Mouse (Mus musculus) common myeloid progenitor, adult 5-6 weeks (primary cell): Measurements from ENCODE around the gene Rsg1. TPM values are rescaled to one million over a fixed set of nuclear protein-coding genes. Genes with fewer than 3 reads are reported as not detected.

Experiments used
- ATAC-seq: replicated peaks from 2 replicates; pipeline ENCODE4 v1.8.0; 2016; ENCODE audit warnings: low read depth, mild to moderate bottlenecking, moderate TSS enrichment, inconsistent platforms; ENCODE audit not compliant: poor library complexity, severe bottlenecking
- total RNA-seq: library from RNA; stranded (forward); fragments of 200-1000, 187-1606 nt; gene quantifications from 2 replicates; pipeline ENCODE4 v1.2.3, GENCODE M21; 2017

Gene Rsg1
- total RNA-seq, 1 experiment from 2014 or later = 6.1 TPM

DNA sequence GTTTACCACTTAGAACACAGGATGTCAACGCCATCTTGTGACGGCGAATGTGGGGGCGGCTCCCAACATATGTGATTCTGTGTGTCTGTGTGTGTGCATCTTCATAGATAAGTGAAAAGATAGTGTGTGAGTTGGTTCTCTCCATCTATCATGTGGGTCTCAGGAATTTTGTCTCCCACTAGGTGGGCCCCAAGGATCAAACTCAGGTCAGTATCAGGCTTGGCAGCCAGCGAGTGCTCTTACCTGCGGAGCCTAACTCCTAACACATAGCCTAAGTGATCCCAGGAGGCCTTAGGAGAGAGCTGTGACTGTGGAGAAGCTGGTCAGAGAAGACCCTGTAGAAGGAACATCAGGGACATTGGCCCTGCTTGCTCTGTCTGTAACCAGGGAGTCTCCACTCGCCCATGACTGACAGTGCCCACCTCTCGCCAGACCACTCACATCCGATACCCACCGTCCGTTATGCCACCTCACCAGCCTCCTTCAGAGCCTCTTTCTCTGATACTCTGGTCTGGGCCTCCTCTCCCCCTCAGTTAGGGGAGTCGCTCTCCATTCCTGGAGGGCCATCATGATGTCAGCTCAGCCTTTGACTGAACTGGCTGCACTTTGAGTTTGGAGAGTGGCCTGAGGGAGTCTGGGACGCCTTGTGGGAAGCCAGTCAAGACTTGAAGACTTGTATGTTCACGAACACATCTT, 3.1 kb upstream of the Rsg1 start:
- ATAC-seq = peak; percentile 20

DNA sequence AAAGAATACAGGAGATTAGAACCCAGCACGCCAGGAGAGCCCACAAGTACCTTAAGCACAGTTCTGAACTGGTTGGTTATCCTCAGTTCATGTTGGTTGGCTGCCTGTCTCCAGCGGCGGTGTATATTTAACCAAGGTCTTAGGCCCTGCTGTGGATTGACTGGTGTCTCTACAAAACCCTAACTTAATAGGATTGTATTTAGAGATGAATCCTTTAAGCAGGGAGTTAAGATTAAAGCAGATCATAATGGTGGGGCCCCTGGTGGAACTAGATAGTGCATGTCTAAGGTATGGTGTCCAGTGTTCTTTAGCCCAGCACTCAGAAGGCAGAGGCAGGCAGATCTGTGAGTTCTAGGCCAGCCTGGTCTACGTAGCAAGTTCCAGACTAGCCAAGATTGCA, 2.1 kb upstream of the Rsg1 start:
- no peak for ATAC-seq

DNA sequence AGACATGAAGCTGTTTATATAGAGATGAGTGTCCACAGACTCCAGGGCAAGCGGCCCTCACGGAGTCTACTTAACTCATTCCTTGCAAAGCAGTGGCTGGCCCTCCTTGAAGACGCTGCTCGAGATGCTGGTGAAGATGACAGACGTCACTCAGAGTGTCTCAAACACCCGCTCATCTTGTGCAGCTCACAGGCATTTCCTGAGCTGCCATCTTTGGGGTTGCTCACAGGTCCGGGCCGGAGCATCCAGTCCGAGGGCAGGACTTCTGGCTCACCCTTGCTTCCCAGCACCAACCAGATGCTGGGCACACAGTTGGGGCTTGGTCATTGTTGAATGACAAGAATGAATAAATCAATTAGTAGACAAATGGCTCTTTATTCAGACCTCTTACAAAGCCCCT, 864 bp upstream of the Rsg1 start:
- ATAC-seq = no peak

DNA sequence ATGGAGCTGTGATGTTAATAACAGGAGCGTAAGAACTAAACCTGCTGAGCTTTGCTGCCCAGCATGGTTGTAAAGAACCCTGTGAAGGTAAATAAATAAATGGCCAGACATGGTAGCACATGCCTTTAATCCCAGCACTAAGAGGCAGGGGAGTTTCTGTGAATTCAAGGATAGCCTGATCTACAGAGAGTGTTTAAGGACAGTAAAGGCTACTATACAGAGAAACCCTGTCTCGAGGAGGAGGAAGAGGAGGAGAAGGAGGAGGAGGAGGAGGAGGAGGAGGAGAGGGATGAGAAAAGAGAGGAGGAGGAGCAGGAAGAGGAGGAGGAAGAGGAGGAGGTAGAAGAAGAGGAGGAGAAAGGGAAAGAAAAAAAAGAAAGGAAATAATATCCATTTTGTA, 414 bp upstream of the Rsg1 start:
- no peak for ATAC-seq

DNA sequence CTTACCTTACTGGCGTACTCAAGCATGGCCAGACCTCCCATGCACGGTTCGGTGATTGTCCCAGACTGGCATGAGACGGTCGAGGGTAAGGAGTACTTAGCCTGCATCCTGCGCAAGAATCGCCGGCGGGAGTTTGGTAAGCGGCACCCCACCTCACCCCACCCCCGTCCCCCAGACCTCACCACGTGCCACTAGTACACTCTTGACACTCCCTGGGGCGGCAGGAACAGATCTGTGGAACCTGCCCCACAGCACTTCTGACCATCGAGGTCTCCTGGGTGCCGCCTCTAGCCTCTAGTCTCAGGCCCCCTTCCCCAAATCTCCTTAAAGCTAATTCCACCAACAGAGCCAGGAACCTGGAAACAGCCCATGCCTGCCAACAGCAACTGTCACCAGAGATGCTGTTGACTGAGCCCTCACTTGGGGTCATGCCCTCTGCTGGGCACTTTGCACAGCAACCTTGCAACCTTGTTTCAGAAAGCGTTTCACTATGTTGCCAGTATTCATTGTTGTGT, 638 bp downstream of the Rsg1 start:
- peak; percentile 77 for ATAC-seq

DNA sequence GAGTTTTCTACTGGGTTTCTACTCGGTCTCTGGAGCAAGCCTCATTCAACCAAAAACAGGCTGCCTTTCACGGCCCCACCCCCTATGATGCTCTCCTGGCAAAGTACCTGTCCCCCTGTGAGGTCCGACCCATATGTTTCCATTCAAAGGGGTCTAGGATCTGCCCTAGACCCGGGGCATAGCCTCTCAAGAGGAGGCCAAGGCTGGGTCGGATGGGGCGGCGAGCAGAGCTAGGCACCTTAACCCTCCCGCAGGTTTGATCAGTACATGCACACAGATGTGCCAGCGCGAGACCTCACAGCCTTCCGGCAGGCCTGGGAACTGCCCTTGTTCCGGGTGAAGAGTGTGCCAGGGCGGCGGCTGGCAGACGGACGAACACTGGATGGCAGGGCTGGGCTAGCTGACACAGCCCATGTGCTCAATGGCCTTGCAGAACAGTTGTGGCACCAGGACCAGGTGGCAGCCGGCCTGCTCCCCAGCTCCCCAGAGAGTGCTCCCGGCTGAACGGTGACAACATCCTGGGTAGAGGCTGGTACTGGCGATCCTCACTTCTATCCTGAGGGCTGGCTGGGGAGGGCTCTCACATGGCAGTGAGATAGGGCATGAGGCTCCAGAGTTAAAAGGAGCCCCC, 5.9 kb downstream of the Rsg1 start:
- ATAC-seq = no peak

DNA sequence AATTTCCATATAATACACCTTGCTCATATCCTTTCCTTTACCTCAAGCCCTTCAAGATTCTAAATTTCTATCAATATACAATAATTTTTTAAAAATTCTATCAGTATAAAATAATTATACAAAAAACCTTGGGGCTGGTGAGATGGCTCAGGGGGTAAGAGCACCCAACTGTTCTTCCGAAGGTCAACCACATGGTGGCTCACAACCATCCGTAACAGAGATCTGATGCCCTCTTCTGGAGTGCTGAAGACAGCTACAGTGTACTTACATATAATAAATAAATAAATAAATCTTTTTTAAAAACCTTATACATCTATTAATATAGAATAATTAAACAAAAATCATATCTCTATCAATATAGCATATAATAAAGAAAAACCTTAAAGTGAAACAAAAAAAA, 8.1 kb downstream of the Rsg1 start:
- no peak for ATAC-seq

DNA sequence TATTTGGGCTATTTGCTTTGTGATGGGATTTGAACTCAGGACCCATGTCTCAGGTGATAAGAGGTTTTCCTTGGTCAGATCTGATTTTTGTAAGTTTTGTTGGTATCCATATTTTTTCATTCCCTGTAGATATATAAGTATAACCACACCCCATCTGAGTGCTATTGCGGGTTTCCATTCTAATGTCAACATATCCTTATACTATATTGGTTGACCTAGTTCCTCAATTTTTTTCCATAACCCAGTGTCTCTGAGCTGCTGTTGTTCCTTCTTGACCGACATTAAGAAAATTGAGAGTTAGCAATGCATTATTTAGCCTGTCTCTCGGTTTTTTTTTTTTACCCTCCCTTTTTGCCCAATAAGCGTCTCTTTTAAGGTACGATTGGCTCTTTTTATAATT, 9.0 kb downstream of the Rsg1 start:
- ATAC-seq = no peak

DNA sequence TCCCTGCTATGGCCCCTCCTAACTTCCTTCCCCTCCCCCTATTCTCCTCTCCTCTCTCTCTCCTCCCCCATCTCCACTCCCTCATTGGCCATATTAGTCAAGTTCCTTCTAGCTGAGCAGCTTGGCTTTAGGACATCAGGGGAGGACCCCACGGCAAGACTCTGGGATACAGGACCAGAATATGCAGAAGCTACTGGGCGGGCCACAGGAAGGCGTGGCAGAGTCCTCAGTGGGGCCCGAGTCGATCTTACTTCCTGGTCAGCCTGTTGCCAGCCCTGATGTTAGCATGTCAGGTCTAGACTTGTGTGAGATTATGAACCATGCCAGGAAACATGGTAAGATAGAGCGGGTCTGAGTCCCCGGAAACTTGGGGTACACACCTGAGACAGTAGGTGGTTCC, 14.9 kb downstream of the Rsg1 start:
- ATAC-seq = no peak

DNA sequence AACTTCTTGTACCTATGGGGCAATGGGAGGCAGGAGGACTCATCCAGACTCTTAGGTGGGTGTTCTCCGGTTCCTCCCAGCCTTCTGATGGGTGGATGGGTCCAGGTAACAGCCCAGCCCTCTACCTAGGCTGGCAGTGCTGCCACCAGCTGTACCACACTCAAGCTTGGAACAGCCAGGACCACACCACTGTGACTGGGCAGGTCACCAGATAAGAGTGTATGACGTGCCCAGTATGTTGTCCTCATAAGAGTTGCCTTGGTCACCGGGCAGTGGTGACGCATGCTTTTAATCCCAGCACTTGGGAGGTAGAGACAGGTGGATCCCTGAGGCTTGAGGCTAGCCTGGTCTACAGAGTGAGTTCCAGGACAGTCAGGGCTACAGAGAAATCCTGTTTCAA, 19.4 kb downstream of the Rsg1 start:
- no peak for ATAC-seq

DNA sequence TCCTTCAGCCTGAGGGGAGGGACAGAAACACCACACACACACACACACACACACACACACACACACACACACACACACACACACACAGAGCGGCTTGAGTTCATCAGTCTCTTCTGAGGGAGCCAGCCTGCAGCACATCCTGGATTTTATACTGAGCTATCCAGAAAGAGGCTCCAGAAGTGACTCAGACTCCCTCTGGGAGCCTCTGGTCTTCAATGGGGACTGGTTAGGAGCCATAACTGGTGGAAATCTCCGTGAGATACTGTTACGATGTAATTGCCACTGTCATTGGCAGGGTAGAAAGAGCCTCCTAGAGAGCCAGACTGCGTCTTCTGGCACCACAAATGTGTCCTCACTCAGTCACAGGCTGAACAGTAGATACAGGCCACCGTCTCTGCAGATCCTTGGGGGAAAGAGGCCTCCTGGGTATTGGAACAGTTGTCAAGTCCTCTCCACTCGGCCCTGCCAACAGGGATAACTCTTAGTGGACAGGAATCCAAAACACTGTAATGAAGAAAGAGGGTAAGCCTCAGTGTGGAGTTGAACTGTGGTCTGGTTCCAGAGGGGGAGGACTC, 21.9 kb downstream of the Rsg1 start:
- no peak for ATAC-seq

DNA sequence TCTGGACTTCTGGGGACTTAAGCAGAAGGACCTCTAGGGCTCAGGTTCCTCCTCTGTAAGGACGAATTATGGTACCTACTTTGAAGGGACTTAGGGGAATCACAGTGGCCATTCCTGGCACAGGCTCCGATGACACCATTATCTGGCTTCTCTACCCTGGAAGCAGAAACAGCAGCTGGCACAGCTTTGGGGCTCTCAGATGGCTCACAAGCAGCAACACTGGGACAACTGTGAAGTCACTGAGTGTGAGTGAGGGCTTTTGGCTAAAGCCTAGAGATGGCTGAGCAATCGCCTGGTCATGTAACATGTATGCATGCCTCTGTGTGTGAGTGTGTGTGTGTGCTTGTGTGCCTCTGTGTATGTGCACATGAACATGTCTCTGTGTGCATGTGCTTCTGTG, 23.1 kb downstream of the Rsg1 start:
- no peak for ATAC-seq

DNA sequence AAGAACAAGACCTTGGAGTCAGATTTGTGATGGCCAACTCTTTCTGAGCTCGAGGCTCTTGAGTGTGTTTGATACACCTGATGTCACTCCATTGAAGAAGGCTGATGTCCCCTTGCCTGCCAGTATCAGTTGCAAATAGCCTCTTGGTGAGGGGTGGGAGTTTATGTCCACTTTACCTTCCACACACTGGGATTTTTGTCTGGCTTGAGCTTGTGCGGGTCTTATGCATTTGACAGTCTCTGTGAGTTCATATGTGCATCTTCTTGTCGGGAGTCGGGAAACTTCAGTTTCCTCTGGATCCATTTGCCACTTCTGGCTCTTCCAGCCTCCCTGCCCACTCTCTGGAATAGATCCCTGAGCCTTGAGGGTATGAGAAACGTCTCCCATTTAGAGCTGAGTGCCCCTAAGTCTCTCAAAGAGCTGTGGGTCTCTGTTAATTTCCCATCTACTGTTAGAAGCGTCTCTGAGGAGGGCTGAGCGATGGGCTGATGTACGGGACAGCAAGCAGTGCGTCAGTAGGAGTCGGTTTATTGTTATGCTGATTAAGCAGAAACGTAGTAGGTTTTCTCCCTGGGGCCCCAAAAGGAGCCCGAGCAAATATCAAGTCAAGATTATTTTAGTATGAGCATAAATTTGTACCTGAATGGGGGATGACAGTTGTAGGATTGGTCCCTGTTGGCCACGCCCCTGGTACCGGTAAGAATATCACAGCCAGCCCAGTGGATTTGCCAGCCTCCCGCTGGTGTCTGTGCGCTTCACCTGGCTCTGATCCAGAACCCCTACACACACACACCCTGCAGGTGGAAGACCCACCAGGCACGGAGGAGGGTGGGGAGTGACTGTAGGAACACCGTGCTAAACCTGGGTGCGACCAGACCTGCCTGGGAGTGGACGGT, 25.0 kb downstream of the Rsg1 start:
- ATAC-seq = peak; percentile 30

DNA sequence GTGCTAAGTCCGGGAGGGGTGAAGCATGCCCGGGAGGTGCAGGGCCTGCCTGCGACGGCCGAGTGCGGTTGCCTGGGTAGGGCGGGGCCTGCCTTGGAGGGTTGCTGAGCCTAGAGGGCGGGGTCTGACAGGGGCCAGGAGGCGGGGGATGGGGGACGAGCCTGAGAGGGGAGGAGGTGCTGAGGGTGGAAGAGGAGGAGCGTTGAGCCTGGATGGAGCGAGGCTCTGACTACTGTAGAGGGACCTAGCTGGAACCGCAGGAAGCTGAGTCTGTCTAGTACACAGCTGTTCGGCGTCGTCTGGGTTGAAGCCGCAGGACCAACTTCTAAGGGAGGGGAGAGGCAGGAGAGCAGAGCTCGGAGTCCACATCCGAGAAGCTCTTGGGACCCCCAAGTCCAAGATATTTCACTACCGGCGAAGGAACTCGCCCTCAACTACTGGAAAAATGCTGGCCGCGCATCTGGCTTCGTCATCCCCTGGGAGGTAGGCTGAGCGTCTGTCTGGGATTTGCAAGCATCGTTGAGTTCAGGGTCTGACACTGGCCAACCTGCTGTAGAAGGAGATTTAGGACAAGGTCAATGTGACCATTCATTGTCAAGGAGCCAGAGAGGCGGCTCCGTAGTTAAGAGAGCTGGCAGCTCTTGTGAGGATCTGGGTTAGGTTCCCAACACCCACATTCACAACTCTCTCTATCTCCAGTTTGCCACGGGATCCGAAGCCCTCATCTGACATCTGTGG, 25.8 kb downstream of the Rsg1 start, which contains the start of gene Arhgef19:
TSS of gene Arhgef19 (plus strand) at position 112 of the 738 bp plus-strand sequence.
- ATAC-seq = peak; percentile 98

DNA sequence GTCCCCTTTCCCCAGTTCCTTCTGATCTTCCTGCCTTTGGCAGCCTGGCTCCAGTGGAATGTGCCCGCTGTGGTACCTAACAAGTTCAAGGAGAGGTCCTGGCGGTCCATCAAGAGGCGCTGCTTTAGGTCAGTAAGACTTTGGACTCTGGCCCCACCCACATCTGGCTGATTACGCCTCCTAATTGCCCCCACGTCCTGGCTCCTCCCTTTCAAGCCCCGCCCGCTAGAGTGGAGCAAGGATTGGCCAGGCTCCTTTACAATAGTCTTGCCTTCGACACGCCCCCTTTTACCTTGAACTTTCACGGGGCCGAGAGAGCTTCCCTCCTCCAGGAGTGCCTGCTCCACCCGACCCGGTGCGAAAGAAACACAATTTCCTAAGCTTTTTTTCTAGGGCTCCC, 26.9 kb downstream of the Rsg1 start:
- ATAC-seq = peak; percentile 23; the same call in 1 of the 2 replicates

DNA sequence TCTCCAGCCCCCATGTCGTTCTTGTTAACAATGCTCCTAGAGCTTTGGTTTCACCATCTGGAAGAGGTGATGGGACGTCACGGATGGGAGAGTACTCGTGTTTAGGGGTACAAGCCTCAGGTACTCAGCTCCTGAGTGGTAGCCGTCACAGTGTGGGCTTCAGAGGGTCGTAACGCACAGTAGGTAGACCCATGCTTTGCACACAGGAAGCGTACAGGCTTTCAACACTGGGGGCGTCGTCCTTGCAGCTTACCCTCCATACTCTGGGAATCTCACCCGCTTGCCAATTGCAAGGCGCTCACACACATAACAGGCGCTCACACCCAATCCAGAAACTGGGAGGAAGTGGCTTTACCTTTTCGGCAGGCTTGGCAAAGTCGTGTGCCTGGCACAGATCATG, 28.1 kb downstream of the Rsg1 start:
- ATAC-seq = no peak

DNA sequence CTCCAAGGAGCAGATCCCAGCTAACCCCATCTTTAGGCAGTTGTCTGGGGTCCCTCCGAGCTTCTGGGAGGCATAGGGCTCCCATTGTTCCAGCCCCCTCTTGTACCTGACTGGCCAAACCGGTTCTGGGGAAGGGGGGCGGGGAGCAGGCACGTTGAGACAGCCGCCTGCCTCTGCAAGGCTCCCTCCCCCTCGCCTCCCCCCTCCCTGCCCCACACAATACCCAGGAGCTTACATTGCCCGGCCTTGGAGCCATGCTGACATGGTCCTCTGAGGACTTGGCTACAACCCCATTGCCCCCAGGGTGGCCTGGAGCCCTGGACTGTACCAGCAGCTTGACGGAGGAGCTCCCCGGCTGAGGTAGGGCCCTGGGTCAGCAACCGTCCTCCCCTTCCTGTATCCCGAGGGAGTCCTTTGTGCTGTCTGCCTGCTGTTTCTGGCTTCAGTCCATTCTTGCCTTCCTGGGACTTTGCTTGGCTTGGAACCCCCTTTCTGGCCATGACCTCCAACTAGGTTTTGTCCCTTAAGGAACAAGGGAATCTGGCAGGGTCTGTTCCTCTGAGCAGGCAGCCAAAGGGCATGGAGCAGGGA, 29.0 kb downstream of the Rsg1 start:
- ATAC-seq = no peak

DNA sequence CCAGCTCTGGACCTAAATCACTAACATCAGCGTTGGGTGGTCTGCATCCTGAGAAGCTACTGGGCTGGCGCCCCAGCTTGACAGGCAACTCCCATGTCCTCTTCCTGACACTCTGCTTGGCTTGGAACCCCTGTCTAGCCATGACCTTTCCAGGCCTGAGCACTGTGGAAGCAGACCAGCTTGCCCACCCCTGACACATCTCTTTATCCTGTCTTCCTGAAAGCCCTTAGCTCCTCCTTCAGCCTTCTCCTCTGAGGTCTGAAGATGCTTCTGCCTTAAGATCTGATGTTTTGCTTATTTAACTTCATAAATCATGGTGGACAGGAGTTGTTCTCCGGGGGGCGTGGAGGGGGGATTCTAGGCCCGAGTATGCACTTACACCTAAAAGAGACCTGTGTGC, 29.9 kb downstream of the Rsg1 start:
- no peak for ATAC-seq

DNA sequence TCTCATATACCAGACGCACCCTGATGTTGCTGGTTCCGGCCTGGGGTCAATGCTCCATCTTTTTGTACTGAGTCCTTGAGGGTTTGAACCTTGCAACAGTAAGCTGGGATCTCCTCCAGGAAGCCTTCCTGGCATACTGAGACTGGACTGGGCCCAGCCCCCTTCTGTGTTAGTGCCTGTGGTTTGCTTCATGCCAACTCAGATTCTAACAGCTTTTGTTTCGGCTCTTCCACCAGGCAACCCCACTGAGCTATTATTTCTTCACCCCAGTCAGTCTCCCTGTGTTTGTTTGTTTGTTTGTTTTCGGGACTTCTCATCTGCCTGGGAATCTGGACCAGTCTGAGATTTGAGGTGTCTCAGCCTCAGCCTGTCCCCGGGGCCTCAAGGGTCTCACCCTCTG, 30.6 kb downstream of the Rsg1 start:
- ATAC-seq = no peak
